Mouse (Mus musculus) forebrain, postnatal 0 days (tissue): ENCODE measurements at regions not wholly inside any gene's neighbourhood (a gene's known extent, or its start where the extent isn't known, plus 50 kb on each side); places are given as distances from the start of the nearest gene placed in this dataset.

Source experiments
- ATAC-seq: fragments of 200-750 bp; cut with Nextera tagmentation; 2 replicates; pipeline ENCODE4 v1.8.0; 2017; ENCODE audit warnings: mild to moderate bottlenecking, moderate library complexity
- DNase-seq: peaks from one replicate; pipeline ENCODE4 v3.0.0-alpha.2; 2015
- H3K27ac ChIP-seq: fragments of 300-500 bp; sonication (generic); 2 replicates; pipeline ENCODE4 v1.5.1; 2014; ENCODE audit warnings: low read depth, mild to moderate bottlenecking, antibody characterized with exemption, low read length, moderate library complexity, mixed read lengths
- H3K27me3 ChIP-seq: fragments of 300-500 bp; sonication (generic); 2 replicates; pipeline ENCODE4 v1.6.1; 2014; ENCODE audit warnings: mild to moderate bottlenecking, low read length, mixed read lengths; ENCODE audit not compliant: insufficient read depth
- H3K36me3 ChIP-seq: fragments of 300-500 bp; sonication (generic); 2 replicates; pipeline ENCODE4 v1.6.1; 2014; ENCODE audit warnings: mild to moderate bottlenecking, moderate library complexity; ENCODE audit not compliant: insufficient read depth
- H3K4me1 ChIP-seq: fragments of 300-500 bp; sonication (generic); 2 replicates; pipeline ENCODE4 v1.6.1; 2014; ENCODE audit warnings: antibody characterized with exemption; ENCODE audit not compliant: insufficient read depth
- H3K4me2 ChIP-seq: fragments of 300-500 bp; sonication (generic); 2 replicates; pipeline ENCODE4 v1.6.1; 2014; ENCODE audit warnings: low read depth, mild to moderate bottlenecking, moderate library complexity
- H3K4me3 ChIP-seq: fragments of 300-500 bp; sonication (generic); 2 replicates; pipeline ENCODE4 v1.5.1; 2014; ENCODE audit warnings: low read depth, low read length, mixed read lengths
- H3K9ac ChIP-seq: fragments of 300-500 bp; sonication (generic); 2 replicates; pipeline ENCODE4 v1.6.1; 2014; ENCODE audit warnings: mild to moderate bottlenecking
- H3K9me3 ChIP-seq: fragments of 300-500 bp; sonication (generic); 2 replicates; pipeline ENCODE4 v1.6.1; 2016; ENCODE audit warnings: low read length
- CTCF ChIP-seq: sonication (generic); IDR thresholded peaks from 2 replicates; pipeline ENCODE4 v1.5.1; 2016; ENCODE audit warnings: antibody characterized with exemption, control low read depth, low read depth
- WGBS: fragments of 180-500 bp; shearing (Covaris S2); extraction: QIAGEN DNeasy Blood & Tissue Kit; methylation state at CpG from one replicate; pipeline ENCODE4 v1.1.7; 2014; 5-methylcytosine and 5-hydroxymethylcytosine counted together

- DNase-seq = peak; percentile 72
- 68% methylated on average over 10 of the region's 10 CpGs for WGBS
- H3K9me3 ChIP-seq = no peaks in the 10 kb centered on the region
Measured at GRCm38 (mm10) chr2:170675731-170676130, 55.9 kb upstream of the Dok5 start.

DNA sequence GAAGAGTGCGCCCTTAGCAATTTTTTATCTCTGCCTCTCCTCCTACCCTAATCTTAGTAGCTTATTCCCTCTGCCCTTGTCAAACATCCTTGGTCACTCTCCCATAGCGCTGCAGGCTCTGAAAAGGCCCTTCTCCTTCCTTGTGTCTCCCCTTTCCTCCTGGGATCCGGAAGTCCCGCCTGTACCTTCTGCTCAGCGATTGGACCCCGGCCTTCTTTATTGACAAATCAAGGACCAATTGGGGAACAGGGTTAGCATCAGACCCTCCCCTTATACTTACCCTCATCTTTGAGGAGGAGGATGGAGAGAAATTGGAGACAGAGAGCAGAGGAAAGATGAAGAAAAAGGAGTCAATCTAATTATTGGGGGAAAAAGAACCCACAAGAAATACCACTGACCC lies 57.9 kb upstream of the Dok5 start:
- Histone ChIP-seq H3K9ac (no peak overlapping the region), H3K9me3 (no peaks in the 10 kb centered on the region), H3K4me2 (no peak overlapping the region), H3K36me3 (no peaks in the 10 kb centered on the region), H3K27ac (no peak overlapping the region), H3K4me3 (no peak overlapping the region), H3K4me1 (0 out of 2 replicates have a peak, but pooled peaks cover 9% of the 10 kb centered on the region), H3K27me3 (no peaks in the 10 kb centered on the region)
- TF ChIP-seq CTCF = no peak
- WGBS = 87% methylated on average over 6 of the region's 6 CpGs
- ATAC-seq = no peak
- no peak for DNase-seq

More at GRCm38 (mm10) chr2:170675731-170676130, 55.9 kb upstream of the Dok5 start:
- Histone ChIP-seq H3K4me2 (no peak overlapping the region), H3K4me3 (no peak overlapping the region), H3K36me3 (no peaks in the 10 kb centered on the region), H3K27me3 (no peaks in the 10 kb centered on the region), H3K4me1 (0 out of 2 replicates have a peak, but pooled peaks cover 9% of the 10 kb centered on the region), H3K27ac (peak overlapping the region; percentile 62; the same call in 1 of the 2 replicates), H3K9ac (no peak overlapping the region)
- peak; percentile 53; the same call in 1 of the 2 replicates for ATAC-seq
- TF ChIP-seq CTCF = no peak

- Histone ChIP-seq H3K27me3 (no peaks in the 10 kb centered on the region), H3K4me1 (0 out of 2 replicates have a peak, but pooled peaks cover 9% of the 10 kb centered on the region), H3K4me3 (no peak overlapping the region), H3K36me3 (no peaks in the 10 kb centered on the region), H3K9me3 (no peaks in the 10 kb centered on the region), H3K9ac (no peak overlapping the region), H3K4me2 (no peak overlapping the region), H3K27ac (no peak overlapping the region)
- ATAC-seq (no peak), DNase-seq (no peak)
- TF ChIP-seq CTCF = 0 out of 2 replicates have a peak, but pooled peaks have one; percentile 18
- 93% methylated on average over 1 of the region's 1 CpGs for WGBS
Measured at GRCm38 (mm10) chr2:170672789-170673188, 58.8 kb upstream of the Dok5 start.

DNA sequence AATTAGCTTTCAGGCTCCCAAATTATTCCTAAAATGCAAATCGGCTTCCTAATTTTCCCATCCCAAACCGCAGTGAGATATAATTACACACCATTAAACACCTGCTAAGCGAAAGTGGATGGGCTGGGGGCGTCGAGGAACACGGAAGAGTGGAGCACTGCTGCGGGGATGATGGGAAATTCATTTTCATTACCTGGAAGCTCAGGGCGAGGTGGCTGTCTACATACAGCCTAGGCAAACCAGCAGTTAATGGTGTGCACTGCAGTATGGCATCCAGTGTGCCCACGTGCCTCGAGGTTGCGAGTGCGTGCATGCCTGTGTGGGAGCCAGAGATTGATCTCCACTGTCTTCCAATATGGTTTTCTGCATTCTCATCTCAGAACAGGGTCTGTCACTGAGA lies 62.6 kb upstream of the Dok5 start:
- H3K4me1 ChIP-seq = no peaks in the 10 kb centered on the region
- ATAC-seq (no peak), DNase-seq (no peak)
- H3K36me3 ChIP-seq = no peaks in the 10 kb centered on the region
- no peaks in the 10 kb centered on the region for H3K9me3 ChIP-seq
- no peak for TF ChIP-seq CTCF
- no peaks in the 10 kb centered on the region for H3K27me3 ChIP-seq
- H3K27ac ChIP-seq = no peak overlapping the region
- no peak overlapping the region for H3K4me2 ChIP-seq
- 61% methylated on average over 12 of the region's 12 CpGs for WGBS
- H3K9ac ChIP-seq = no peak overlapping the region
- H3K4me3 ChIP-seq = no peak overlapping the region

DNA sequence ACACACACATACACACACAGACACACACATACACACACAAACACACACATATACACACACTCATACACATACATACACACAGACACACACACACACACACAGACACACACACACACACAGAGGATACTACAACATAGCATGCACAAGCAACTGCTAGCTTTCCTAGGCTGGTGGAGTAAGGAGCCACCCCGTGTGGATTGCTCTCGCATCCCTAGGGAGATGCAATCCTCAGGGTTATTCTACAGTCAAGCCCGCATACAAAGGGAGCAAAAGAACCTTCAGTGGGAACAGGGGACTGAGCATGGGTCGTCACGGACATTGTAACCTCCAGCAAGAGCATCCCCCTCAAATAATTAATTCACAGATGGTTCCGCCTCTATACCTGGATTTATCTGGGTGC lies 63.1 kb upstream of the Dok5 start:
- H3K36me3 ChIP-seq = no peaks in the 10 kb centered on the region
- DNase-seq = no peak
- H3K4me3 ChIP-seq = no peak overlapping the region
- H3K9me3 ChIP-seq = no peaks in the 10 kb centered on the region
- H3K27me3 ChIP-seq = no peaks in the 10 kb centered on the region
- no peak overlapping the region for H3K27ac ChIP-seq
- TF ChIP-seq CTCF = no peak
- H3K9ac ChIP-seq = no peak overlapping the region
- H3K4me1 ChIP-seq = no peaks in the 10 kb centered on the region
- 54% methylated on average over 6 of the region's 6 CpGs for WGBS
- no peak overlapping the region for H3K4me2 ChIP-seq
- no peak for ATAC-seq

GRCm38 (mm10) chr2:170662069-170662980 lies 60.5 kb upstream of the 4930470P17Rik start:
- Histone ChIP-seq H3K27ac (peak overlapping the region; percentile 80), H3K36me3 (no peaks in the 10 kb centered on the region), H3K4me1 (peaks cover 8% of the 10 kb centered on the region; the same call in 1 of the 2 replicates), H3K9me3 (no peaks in the 10 kb centered on the region), H3K27me3 (no peaks in the 10 kb centered on the region), H3K9ac (peak overlapping the region; percentile 48), H3K4me2 (peak overlapping the region; percentile 48), H3K4me3 (peak overlapping the region; percentile 25)
- DNase-seq (peak; percentile 91), ATAC-seq (peak; percentile 68)
- 36% methylated on average over 25 of the region's 25 CpGs for WGBS
- TF ChIP-seq CTCF = no peak

- Histone ChIP-seq H3K36me3 (no peaks in the 10 kb centered on the region), H3K9me3 (no peaks in the 10 kb centered on the region), H3K4me2 (no peak overlapping the region), H3K9ac (no peak overlapping the region), H3K27me3 (no peaks in the 10 kb centered on the region), H3K27ac (no peak overlapping the region), H3K4me3 (no peak overlapping the region), H3K4me1 (peaks cover 10% of the 10 kb centered on the region; the same call in 1 of the 2 replicates)
- no peak for TF ChIP-seq CTCF
- DNase-seq (no peak), ATAC-seq (0 out of 2 replicates have a peak, but pooled peaks have one; percentile 9)
- 14% methylated on average over 8 of the region's 8 CpGs for WGBS
Measured at GRCm38 (mm10) chr2:170659291-170659690, 57.5 kb upstream of the 4930470P17Rik start.
